Mouse (Mus musculus) cortical plate, adult 2 months (tissue): ENCODE data around the gene Fhod1. TPM values are rescaled to one million over a fixed set of nuclear protein-coding genes. Genes with fewer than 3 reads are reported as not detected.

Source experiments
- H3K27ac ChIP-seq: fragments of 200-500 bp; 2 replicates; pipeline ENCODE4 v1.5.1; 2012; ENCODE audit warnings: low read length, control low read depth, inconsistent platforms; ENCODE audit not compliant: insufficient read depth
- H3K4me1 ChIP-seq: fragments of 200-500 bp; 2 replicates; pipeline ENCODE4 v1.6.1; 2011; ENCODE audit warnings: low read length; ENCODE audit not compliant: control insufficient read depth, insufficient read depth
- H3K4me3 ChIP-seq: fragments of 200-500 bp; 2 replicates; pipeline ENCODE4 v1.5.1; 2011; ENCODE audit warnings: mild to moderate bottlenecking, low read length, control low read depth; ENCODE audit not compliant: insufficient read depth
- CTCF ChIP-seq: fragments of 200-500 bp; IDR thresholded peaks from 2 replicates; pipeline ENCODE4 v1.5.1; 2011; ENCODE audit warnings: mild to moderate bottlenecking, control low read depth, low read length; ENCODE audit not compliant: insufficient read depth; ENCODE audit errors: extremely low read depth
- POLR2A ChIP-seq: fragments of 200-500 bp; IDR thresholded peaks from 2 replicates; pipeline ENCODE4 v1.6.1; 2011; ENCODE audit warnings: mild to moderate bottlenecking, low read length, control low read depth; ENCODE audit not compliant: insufficient read depth; ENCODE audit errors: extremely low read depth
- polyA plus RNA-seq: library from polyadenylated mRNA; depleted of rRNA; stranded (reverse); fragments of >200 nt; gene quantifications from 2 replicates; pipeline ENCODE4 v1.2.3, GENCODE M21; 2012

Fhod1 gene
- polyA plus RNA-seq, 1 experiment, result 3.4 TPM

GRCm38 (mm10) chr8:105339886-105340635 is 7.7 kb downstream of the Fhod1 start:
- H3K4me3 ChIP-seq, result no peak overlapping the region
- H3K27ac ChIP-seq, result no peak overlapping the region
- no peaks in the 10 kb centered on the region for H3K4me1 ChIP-seq
- TF ChIP-seq CTCF, result no peak
- TF ChIP-seq POLR2A, result no peak

GRCm38 (mm10) chr8:105338992-105339391 is 8.8 kb downstream of the Fhod1 start:
- Histone ChIP-seq H3K4me3 (no peak overlapping the region), H3K27ac (no peak overlapping the region), H3K4me1 (no peaks in the 10 kb centered on the region)
- TF ChIP-seq CTCF (no peak), POLR2A (no peak)

- TF ChIP-seq POLR2A, result no peak
- no peak for TF ChIP-seq CTCF
- Histone ChIP-seq H3K4me1 (no peaks in the 10 kb centered on the region), H3K4me3 (no peak overlapping the region), H3K27ac (no peak overlapping the region)
Measured at GRCm38 (mm10) chr8:105336373-105337130, 11.2 kb downstream of the Fhod1 start.

GRCm38 (mm10) chr8:105332523-105332922 is 15.2 kb downstream of the Fhod1 start:
- no peak overlapping the region for H3K27ac ChIP-seq
- TF ChIP-seq CTCF, result no peak
- TF ChIP-seq POLR2A, result no peak
- H3K4me1 ChIP-seq, result peaks cover under 1% of the 10 kb centered on the region; the same call in 1 of the 2 replicates
- H3K4me3 ChIP-seq, result no peak overlapping the region

GRCm38 (mm10) chr8:105331931-105332330 is 15.8 kb downstream of the Fhod1 start:
- Histone ChIP-seq H3K4me1 (peaks cover 4% of the 10 kb centered on the region; the same call in 1 of the 2 replicates), H3K27ac (no peak overlapping the region), H3K4me3 (no peak overlapping the region)
- TF ChIP-seq POLR2A (no peak), CTCF (no peak)

GRCm38 (mm10) chr8:105331469-105331868 is 16.3 kb downstream of the Fhod1 start:
- H3K27ac ChIP-seq, result no peak overlapping the region
- TF ChIP-seq POLR2A, result no peak
- no peak for TF ChIP-seq CTCF
- H3K4me3 ChIP-seq, result no peak overlapping the region
- H3K4me1 ChIP-seq, result peaks cover 5% of the 10 kb centered on the region; the same call in 1 of the 2 replicates

- Histone ChIP-seq H3K4me3 (no peak overlapping the region), H3K27ac (no peak overlapping the region), H3K4me1 (peaks cover 5% of the 10 kb centered on the region; the same call in 1 of the 2 replicates)
- TF ChIP-seq CTCF (no peak), POLR2A (no peak)
Measured at GRCm38 (mm10) chr8:105330325-105330724, 17.4 kb downstream of the Fhod1 start.

GRCm38 (mm10) chr8:105326968-105327367 is 20.8 kb downstream of the Fhod1 start:
- TF ChIP-seq POLR2A, result no peak
- TF ChIP-seq CTCF, result no peak
- Histone ChIP-seq H3K27ac (no peak overlapping the region), H3K4me3 (peak overlapping the region; percentile 69), H3K4me1 (peaks cover 7% of the 10 kb centered on the region; the same call in 1 of the 2 replicates)

- H3K4me1 ChIP-seq, result peaks cover 7% of the 10 kb centered on the region; the same call in 1 of the 2 replicates
- peak within 1 kb of the TSS; percentile 69 for H3K4me3 ChIP-seq
- 0 out of 2 replicates have a peak, but pooled peaks have one; percentile 18 for TF ChIP-seq CTCF
- TF ChIP-seq POLR2A, result peak; percentile 99
- no peak within 1 kb of the TSS for H3K27ac ChIP-seq
Measured at GRCm38 (mm10) chr8:105326141-105326672, 21.5 kb downstream of the Fhod1 start, which contains the start of the genes Lrrc29 and Tmem208. Gene Lrrc29, minus strand, starts transcription at chr8:105326278. Gene Tmem208, plus strand, starts transcription at chr8:105326354.

GRCm38 (mm10) chr8:105325641-105326093 is 22.1 kb downstream of the Fhod1 start:
- Histone ChIP-seq H3K4me3 (peak overlapping the region; percentile 69), H3K4me1 (peaks cover 7% of the 10 kb centered on the region; the same call in 1 of the 2 replicates), H3K27ac (no peak overlapping the region)
- no peak for TF ChIP-seq POLR2A
- no peak for TF ChIP-seq CTCF
